Mouse (Mus musculus): Measurements from ENCODE around the gene Gm20388.
A peak's percentile ranks its signal among the peaks of the same experiment; 100 is the strongest.

Gm20388 gene

DNA sequence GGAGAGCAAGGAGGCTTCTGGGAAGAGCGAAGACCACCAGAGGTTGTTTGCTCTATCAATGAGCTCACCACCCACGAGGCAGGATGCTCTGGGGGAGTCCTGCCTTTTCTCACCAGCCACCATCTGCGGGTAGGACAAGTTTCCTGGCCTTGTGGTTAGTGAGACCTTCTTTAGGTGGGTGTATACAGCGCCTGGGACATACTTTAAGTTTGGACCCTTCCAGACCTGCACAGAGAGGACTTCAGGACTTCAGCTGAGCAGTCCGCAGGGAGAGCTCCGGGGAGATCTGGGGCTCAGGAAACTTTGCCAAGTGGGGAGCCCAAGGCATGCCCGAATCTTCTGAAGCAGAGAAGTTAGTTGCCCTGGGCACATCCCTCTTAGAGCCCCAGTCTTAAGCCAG is 2549.3 kb downstream of the Gm20388 start:
- DNase-seq (ENCODE audit: low read depth, low spot score): peak; percentile 57

GRCm38 (mm10) chr8:122460524-122461472 is 2550.2 kb downstream of the Gm20388 start, which contains the start of gene Snai3:
Gene Snai3 (minus strand): TSS chr8:122460733.
- DNase-seq (ENCODE audit: low read depth, low spot score): peak; percentile 81

GRCm38 (mm10) chr8:122461473-122462148 is 2551.0 kb downstream of the Gm20388 start:
- DNase-seq (ENCODE audit: low read depth, low spot score): peak; percentile 39

- DNase-seq (ENCODE audit: low read depth, low spot score): no peak
Observed at GRCm38 (mm10) chr8:122462510-122462909, 2551.9 kb downstream of the Gm20388 start.

- peak; percentile 69 for DNase-seq (ENCODE audit: low read depth, low spot score)
Observed at GRCm38 (mm10) chr8:122463651-122464640, 2553.3 kb downstream of the Gm20388 start.

GRCm38 (mm10) chr8:122464985-122465384 is 2554.3 kb downstream of the Gm20388 start:
- no peak for DNase-seq (ENCODE audit: low read depth, low spot score)

- no peak for DNase-seq (ENCODE audit: low read depth, low spot score)
Observed at GRCm38 (mm10) chr8:122467816-122468215, 2557.2 kb downstream of the Gm20388 start.

DNA sequence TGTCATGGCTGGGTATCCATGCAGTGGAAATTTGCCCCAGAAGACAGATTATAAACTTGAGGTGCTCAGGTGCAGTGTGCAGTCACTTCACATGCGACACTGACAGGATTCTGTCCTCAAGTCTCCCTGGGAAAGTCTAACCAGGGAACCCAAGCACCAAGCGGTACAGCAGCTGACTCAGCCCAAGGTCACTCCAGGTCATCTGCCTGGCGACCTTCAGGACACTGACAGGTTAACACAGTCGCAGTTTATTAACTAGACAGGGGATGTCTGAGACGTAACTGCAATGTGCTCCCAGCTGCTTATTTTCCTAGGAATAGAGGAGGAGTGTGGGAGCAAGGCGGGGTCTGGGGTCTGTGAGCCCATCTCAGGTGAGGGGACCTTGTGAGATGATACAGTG is 2558.8 kb downstream of the Gm20388 start:
- no peak for DNase-seq (ENCODE audit: low read depth, low spot score)

GRCm38 (mm10) chr8:122469965-122470364 is 2559.3 kb downstream of the Gm20388 start:
- no peak for DNase-seq (ENCODE audit: low read depth, low spot score)

DNA sequence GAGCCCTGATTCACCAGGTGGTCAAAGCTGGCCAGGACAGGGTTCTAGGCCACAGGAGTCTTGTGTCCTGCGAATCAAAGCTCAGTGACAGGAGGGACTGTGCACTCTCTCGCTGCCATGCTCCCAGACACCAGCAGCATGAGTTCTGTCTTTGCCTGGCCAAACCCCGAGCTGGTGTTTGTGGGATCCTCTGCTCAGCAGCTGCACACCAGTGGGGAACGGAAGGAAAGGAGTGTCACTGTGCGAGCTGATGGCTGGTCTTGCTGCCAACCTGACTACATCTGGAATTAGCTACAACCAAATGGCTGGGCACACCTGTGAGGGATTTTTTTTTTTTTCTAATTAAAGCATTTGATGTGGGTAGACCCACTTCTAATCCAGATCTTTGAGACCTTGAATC is 2560.1 kb downstream of the Gm20388 start:
- no peak for DNase-seq (ENCODE audit: low read depth, low spot score)

- DNase-seq (ENCODE audit: low read depth, low spot score): peak; percentile 81
Observed at GRCm38 (mm10) chr8:122473911-122474421, 2563.3 kb downstream of the Gm20388 start.

- DNase-seq (ENCODE audit: low read depth, low spot score): peak; percentile 56
Observed at GRCm38 (mm10) chr8:122474951-122475560, 2564.4 kb downstream of the Gm20388 start.

GRCm38 (mm10) chr8:122475580-122476320 is 2565.1 kb downstream of the Gm20388 start, which contains the start of the genes Rnf166 and Ctu2:
Gene Rnf166 (minus strand): TSS chr8:122476064.
Gene Ctu2 (plus strand): TSS chr8:122476143.
- peak; percentile 95 for DNase-seq (ENCODE audit: low read depth, low spot score)

GRCm38 (mm10) chr8:122482448-122482847 is 2571.8 kb downstream of the Gm20388 start:
- DNase-seq (ENCODE audit: low read depth, low spot score): no peak

DNA sequence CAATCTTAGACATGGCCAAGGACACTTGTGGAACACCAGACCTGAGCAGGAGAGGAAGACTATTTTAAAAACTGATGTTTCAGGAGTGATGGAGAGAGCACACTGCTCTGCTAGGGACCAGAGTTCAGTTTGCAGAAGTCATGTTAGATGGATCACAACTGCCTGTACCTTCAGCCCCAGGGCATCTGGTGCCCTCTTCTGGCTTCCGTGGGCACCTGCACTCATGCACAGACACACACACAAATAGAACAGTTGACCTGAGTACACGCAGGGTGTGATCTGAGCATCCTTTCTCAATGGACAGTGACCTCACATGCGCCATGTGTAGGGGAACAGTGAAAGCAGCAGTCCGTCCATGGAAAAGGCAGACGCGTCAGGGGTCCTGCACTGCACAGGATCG is 2573.2 kb downstream of the Gm20388 start:
- DNase-seq (ENCODE audit: low read depth, low spot score): no peak

GRCm38 (mm10) chr8:122484831-122485230 is 2574.2 kb downstream of the Gm20388 start:
- DNase-seq (ENCODE audit: low read depth, low spot score): no peak

GRCm38 (mm10) chr8:122488387-122488786 is 2577.7 kb downstream of the Gm20388 start:
- no peak for DNase-seq (ENCODE audit: low read depth, low spot score)

GRCm38 (mm10) chr8:122497016-122497734 is 2586.5 kb downstream of the Gm20388 start:
- no peak for DNase-seq (ENCODE audit: low read depth, low spot score)

- peak; percentile 33 for DNase-seq (ENCODE audit: low read depth, low spot score)
Observed at GRCm38 (mm10) chr8:122497912-122498311, 2587.3 kb downstream of the Gm20388 start.

Measured in CD4-positive helper T cell, adult 2 months (primary cell).